Mouse (Mus musculus) G1E-ER4 (cell line): ENCODE measurements around the gene Tnni3. TPM values are rescaled to one million over a fixed set of nuclear protein-coding genes. Genes with fewer than 3 reads are reported as not detected.

Source experiments
- GATA1 ChIP-seq: IDR thresholded peaks from one replicate; pipeline ENCODE4 v1.8.0; 2012; ENCODE audit warnings: low read length, inconsistent platforms
- polyA plus RNA-seq: library from polyadenylated mRNA; stranded (reverse); fragments of >175 nt; gene quantifications from 2 replicates; pipeline ENCODE4 v1.2.3, GENCODE M21; 2012

Gene Tnni3
- polyA plus RNA-seq, 1 experiment = 0.81 TPM

DNA sequence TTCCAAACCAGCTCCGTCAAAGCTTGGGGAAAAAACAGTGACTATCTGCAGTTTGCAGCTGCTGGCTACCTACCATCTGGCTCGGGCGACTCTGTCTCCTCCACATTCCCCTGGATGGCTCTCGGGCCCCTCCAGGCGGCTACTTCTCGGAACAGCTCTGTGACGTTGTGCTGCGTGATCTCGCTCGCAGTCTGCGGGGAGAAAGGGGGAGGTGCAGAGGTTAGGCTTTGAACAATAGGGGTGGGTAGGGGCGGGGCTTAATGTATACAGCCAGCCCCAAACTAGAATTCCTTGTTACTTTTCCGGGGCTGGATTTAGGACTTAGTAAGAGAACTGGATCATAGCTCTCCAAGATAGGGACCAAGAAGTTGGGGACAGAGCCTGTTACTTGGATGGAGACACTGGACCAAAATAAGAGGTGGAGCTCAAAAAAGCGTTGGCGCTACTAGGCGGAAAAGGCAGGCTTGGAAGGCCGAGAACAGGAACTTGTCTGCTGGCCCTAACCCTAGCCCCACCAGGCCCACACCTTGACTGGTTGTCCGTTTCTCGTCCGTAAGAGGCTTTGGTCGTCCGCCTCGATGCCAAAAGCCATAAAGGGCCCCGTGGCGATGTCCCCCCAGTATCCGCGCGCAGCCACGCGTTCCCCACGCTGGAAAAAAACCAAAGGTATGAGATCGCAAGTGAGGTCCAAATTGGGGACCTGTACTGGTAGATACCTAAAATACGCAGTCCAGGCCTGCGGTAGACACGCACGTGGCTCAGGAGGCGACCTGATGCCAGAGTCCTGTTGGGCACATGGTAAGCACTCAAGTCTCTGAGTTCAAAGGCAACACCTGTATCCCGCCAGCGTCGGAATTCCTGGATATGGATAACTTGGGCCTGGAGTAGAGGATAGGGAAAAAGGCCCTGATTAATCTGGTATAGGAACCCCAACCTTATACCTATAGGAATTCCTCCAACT, 2.6 kb upstream of the Tnni3 start:
- TF ChIP-seq GATA1 = no peak

- TF ChIP-seq GATA1 = no peak
Observed at GRCm38 (mm10) chr7:4523205-4524130, 561 bp downstream of the Tnni3 start.

- TF ChIP-seq GATA1 = no peak
Observed at GRCm38 (mm10) chr7:4522292-4522691, 1.7 kb downstream of the Tnni3 start.

DNA sequence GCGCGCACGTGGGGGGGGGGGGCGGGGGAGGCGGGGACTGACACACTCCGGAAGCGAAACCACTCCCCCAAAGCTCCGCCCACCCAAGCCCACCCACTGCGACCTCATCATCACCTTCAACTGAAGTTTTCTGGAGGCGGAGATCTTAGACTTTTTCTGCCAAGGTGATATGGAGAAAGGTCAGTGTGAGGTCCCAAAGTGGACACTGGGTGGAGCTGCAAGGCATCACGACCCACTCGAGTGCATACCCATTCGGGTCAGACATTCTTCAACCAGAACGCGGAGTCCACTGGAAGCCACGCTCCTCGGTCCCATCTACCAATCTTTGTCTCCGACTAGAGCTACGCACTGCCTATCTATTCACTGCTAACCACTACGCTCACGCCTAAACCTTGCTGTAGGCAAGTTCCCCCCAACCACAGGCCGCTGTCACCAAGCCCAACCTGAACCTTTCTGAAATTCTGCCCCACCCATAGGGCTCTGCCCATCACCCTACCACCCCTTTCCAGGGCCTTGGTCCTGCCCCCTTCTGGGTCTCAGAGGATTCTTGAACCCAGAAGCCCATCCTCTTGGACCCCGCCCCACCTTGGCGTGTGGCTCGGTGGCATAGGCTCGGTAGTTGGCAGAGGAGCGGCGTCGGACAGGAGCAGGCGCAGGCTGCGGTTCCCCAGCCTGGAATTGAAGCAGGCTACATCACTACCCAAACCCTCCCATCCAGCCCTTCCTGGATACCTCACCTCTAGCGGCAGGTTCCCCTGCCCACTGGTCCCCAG, 2.6 kb downstream of the Tnni3 start:
- TF ChIP-seq GATA1 = no peak

- no peak for TF ChIP-seq GATA1
Observed at GRCm38 (mm10) chr7:4518487-4518886, 5.5 kb downstream of the Tnni3 start.

GRCm38 (mm10) chr7:4516332-4517050, 7.5 kb downstream of the Tnni3 start, which contains the start of gene Tnnt1:
TSS of gene Tnnt1 (minus strand) at chr7:4516382.
- no peak for TF ChIP-seq GATA1

GRCm38 (mm10) chr7:4515853-4516252, 8.2 kb downstream of the Tnni3 start:
- no peak for TF ChIP-seq GATA1

- no peak for TF ChIP-seq GATA1
Observed at GRCm38 (mm10) chr7:4513829-4514712, 10.0 kb downstream of the Tnni3 start.

GRCm38 (mm10) chr7:4513236-4513635, 10.8 kb downstream of the Tnni3 start:
- no peak for TF ChIP-seq GATA1

DNA sequence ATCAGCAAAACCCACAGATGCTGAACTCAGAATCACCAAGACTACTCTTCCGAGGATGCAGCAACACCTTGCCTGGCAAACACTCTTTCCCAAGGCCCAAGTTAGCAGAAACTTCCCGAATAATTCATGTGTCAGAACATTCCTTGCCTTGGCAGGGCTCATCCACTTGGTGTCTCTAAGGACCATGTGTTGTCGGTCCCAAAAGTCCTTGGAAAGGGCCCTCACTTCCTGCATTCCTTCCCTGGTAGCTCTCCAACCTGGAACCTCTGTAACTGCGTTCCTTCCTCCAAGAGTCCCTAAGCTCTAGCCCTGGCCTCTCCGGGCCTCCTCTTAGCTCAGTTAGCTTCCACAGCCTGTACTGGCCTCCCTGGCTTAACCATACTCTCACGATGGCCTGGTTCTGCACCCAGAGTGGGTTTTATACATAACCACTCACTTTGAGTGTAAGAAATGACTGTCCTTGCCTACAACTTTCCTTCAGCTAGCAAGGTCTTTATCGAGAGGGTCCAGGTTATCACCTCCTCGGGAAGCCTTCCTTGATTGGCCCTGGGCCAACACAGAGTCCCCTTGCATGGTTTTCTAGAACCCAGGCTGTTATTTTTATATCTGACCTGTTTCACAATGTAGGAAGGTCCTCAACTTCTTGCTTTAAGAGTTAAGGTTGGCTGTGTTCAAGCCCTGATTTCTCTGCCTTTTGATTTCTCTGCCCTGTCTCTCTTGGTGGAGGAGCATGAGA, 12.4 kb downstream of the Tnni3 start:
- TF ChIP-seq GATA1 = no peak

DNA sequence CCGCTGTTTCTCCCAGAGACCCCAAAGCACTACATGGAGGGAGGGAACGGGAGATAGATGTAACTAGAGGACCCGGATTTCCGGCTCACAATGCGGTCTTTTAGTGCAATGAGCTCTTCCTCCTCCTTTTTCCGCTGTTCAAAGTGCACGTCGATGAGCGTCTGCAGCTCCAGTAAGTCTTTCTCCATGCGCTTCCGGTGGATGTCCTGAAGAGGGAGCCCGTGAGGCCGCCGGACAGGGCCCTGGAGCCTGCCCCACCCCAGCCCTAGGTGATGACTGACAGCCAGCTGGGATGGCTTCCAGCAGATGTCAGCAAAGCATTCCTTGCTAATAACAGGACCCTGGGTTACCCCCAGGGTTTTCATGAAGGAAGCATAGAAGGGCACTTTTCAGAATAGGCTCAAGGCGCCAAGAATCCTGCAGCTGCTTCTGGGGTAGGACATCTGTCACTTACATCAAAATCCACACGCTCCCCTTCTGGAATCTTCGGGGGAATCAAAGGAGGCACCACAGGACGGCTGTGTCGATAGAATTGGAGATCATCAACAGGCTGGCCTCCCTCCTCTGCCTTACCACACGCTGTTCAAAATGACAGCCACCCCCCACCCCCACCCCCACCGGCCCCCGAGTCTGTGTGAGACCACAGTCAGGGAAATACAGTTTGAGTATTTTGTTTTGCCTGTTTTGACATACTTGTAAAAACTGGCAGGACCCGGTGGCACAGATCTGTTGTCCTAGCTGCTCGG, 14.0 kb downstream of the Tnni3 start:
- no peak for TF ChIP-seq GATA1

DNA sequence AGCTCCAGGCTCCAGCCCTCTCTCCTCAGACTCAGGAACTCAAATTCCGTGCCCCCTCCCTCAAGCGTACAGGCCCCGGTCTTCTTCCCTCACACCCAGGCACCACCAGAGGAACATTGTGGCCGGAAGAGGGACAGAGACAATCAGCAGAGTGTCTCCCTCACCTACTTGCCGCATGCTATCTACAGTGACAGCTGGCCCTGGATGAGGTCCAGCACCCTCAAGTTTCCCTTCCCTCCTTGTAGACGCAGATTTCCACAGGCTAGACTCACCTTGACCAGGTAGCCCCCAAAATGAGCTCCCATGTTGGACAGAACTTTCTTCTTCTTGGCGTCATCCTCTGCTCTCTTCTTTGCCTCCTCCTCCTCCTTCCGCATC, 15.3 kb downstream of the Tnni3 start:
- TF ChIP-seq GATA1 = no peak
